Mouse (Mus musculus) forebrain, embryonic 11.5 days (tissue): ENCODE data around the gene Hnrnpm. TPM values are rescaled to one million over a fixed set of nuclear protein-coding genes. Genes with fewer than 3 reads are reported as not detected.

ENCODE experiments used
- ATAC-seq: fragments of 200-750 bp; cut with Nextera tagmentation; replicated peaks from 2 replicates; pipeline ENCODE4 v1.8.0; 2017; ENCODE audit warnings: moderate TSS enrichment; ENCODE audit not compliant: low FRiP score
- DNase-seq: peaks from one replicate; pipeline ENCODE4 v3.0.0-alpha.2; 2017; ENCODE audit warnings: low spot score
- H3K27ac ChIP-seq: fragments of 300-500 bp; sonication (generic); 2 replicates; pipeline ENCODE4 v1.5.1; 2014; ENCODE audit warnings: low read depth, low read length
- H3K27me3 ChIP-seq: fragments of 300-500 bp; sonication (generic); 2 replicates; pipeline ENCODE4 v1.6.1; 2014; ENCODE audit warnings: mild to moderate bottlenecking, low read length, mixed read lengths; ENCODE audit not compliant: control insufficient read depth, insufficient read depth
- H3K36me3 ChIP-seq: fragments of 300-500 bp; sonication (generic); 2 replicates; pipeline ENCODE4 v1.6.1; 2014; ENCODE audit warnings: mild to moderate bottlenecking, low read length, moderate library complexity, mixed read lengths; ENCODE audit not compliant: control insufficient read depth, insufficient read depth
- H3K4me1 ChIP-seq: fragments of 300-500 bp; sonication (generic); replicated peaks from 2 replicates; pipeline ENCODE4 v1.6.1; 2014; ENCODE audit warnings: low read length, mixed read lengths; ENCODE audit not compliant: control insufficient read depth, insufficient read depth
- H3K4me2 ChIP-seq: fragments of 300-500 bp; sonication (generic); 2 replicates; pipeline ENCODE4 v1.6.1; 2014; ENCODE audit warnings: low read depth, mild to moderate bottlenecking, low read length, moderate library complexity, mixed read lengths; ENCODE audit not compliant: severe bottlenecking
- H3K4me3 ChIP-seq: fragments of 300-500 bp; sonication (generic); 2 replicates; pipeline ENCODE4 v1.5.1; 2014; ENCODE audit warnings: low read depth, low read length
- H3K9ac ChIP-seq: fragments of 300-500 bp; sonication (generic); 2 replicates; pipeline ENCODE4 v1.6.1; 2014; ENCODE audit warnings: low read length
- H3K9me3 ChIP-seq: fragments of 300-500 bp; sonication (generic); 2 replicates; pipeline ENCODE4 v1.6.1; 2016; ENCODE audit warnings: low read length, mixed read lengths; ENCODE audit not compliant: control insufficient read depth
- WGBS: fragments of 180-500 bp; shearing (Covaris S2); extraction: QIAGEN DNeasy Blood & Tissue Kit; methylation state at CpG from one replicate; pipeline ENCODE4 v1.1.7; 2014; 5-methylcytosine and 5-hydroxymethylcytosine counted together
- polyA plus RNA-seq: library from polyadenylated mRNA; unstranded; fragments of >200 nt; fragmentation: Nextera tagmentation; extraction: Ambion mirVana; gene quantifications from 2 replicates; pipeline ENCODE4 v1.2.1, GENCODE M21; 2014

The Hnrnpm gene
- polyA plus RNA-seq, 1 experiment from 2014 or later: 590 TPM

- H3K4me2 ChIP-seq: no peak overlapping the region
- H3K9me3 ChIP-seq: no peaks in the 10 kb centered on the region
- no peak overlapping the region for H3K4me3 ChIP-seq
- H3K27ac ChIP-seq: no peak overlapping the region
- no peaks in the 10 kb centered on the region for H3K27me3 ChIP-seq
- no peaks in the 10 kb centered on the region for H3K4me1 ChIP-seq
- WGBS: 95% methylated on average over 8 of the region's 8 CpGs
- H3K9ac ChIP-seq: no peak overlapping the region
- H3K36me3 ChIP-seq: peaks cover 28% of the 10 kb centered on the region; the same call in 1 of the 2 replicates
- DNase-seq: no peak
- no peak for ATAC-seq
Measured at GRCm38 (mm10) chr17:33645073-33645472, 41.6 kb downstream of the Hnrnpm start.

- Histone ChIP-seq H3K4me2 (no peak overlapping the region), H3K4me3 (no peak overlapping the region), H3K4me1 (no peaks in the 10 kb centered on the region), H3K27me3 (no peaks in the 10 kb centered on the region), H3K9ac (no peak overlapping the region), H3K36me3 (peaks cover 20% of the 10 kb centered on the region; the same call in 1 of the 2 replicates), H3K27ac (no peak overlapping the region), H3K9me3 (no peaks in the 10 kb centered on the region)
- DNase-seq (peak; percentile 51), ATAC-seq (no peak)
- WGBS: 95% methylated on average over 4 of the region's 4 CpGs
Measured at GRCm38 (mm10) chr17:33644068-33644467, 42.6 kb downstream of the Hnrnpm start.

GRCm38 (mm10) chr17:33639743-33640142 lies 46.9 kb downstream of the Hnrnpm start:
- ATAC-seq: no peak
- H3K27ac ChIP-seq: no peak overlapping the region
- 73% methylated on average over 6 of the region's 6 CpGs for WGBS
- H3K27me3 ChIP-seq: no peaks in the 10 kb centered on the region
- H3K4me1 ChIP-seq: no peaks in the 10 kb centered on the region
- H3K36me3 ChIP-seq: peaks cover 5% of the 10 kb centered on the region; the same call in 1 of the 2 replicates
- H3K4me3 ChIP-seq: no peak overlapping the region
- no peaks in the 10 kb centered on the region for H3K9me3 ChIP-seq
- no peak overlapping the region for H3K9ac ChIP-seq
- no peak for DNase-seq
- H3K4me2 ChIP-seq: no peak overlapping the region

- no peaks in the 10 kb centered on the region for H3K27me3 ChIP-seq
- no peak for DNase-seq
- no peak within 1 kb of the TSS for H3K4me3 ChIP-seq
- no peak within 1 kb of the TSS for H3K4me2 ChIP-seq
- H3K36me3 ChIP-seq: no peaks in the 10 kb centered on the region
- no peak within 1 kb of the TSS for H3K9ac ChIP-seq
- ATAC-seq: no peak
- 88% methylated on average over 4 of the region's 4 CpGs for WGBS
- no peaks in the 10 kb centered on the region for H3K4me1 ChIP-seq
- no peaks in the 10 kb centered on the region for H3K9me3 ChIP-seq
- H3K27ac ChIP-seq: no peak within 1 kb of the TSS
Measured at GRCm38 (mm10) chr17:33637516-33638276, 49.0 kb downstream of the Hnrnpm start, which contains the start of gene Pram1. Gene Pram1 (plus strand): TSS chr17:33638056.

GRCm38 (mm10) chr17:33637038-33637437 lies 49.6 kb downstream of the Hnrnpm start:
- DNase-seq (no peak), ATAC-seq (no peak)
- Histone ChIP-seq H3K27ac (no peak overlapping the region), H3K4me2 (no peak overlapping the region), H3K9me3 (no peaks in the 10 kb centered on the region), H3K36me3 (no peaks in the 10 kb centered on the region), H3K9ac (no peak overlapping the region), H3K27me3 (no peaks in the 10 kb centered on the region), H3K4me3 (no peak overlapping the region), H3K4me1 (no peaks in the 10 kb centered on the region)
- WGBS: 88% methylated on average over 2 of the region's 2 CpGs

GRCm38 (mm10) chr17:33631796-33632195 lies 54.9 kb downstream of the Hnrnpm start:
- peaks cover 2% of the 10 kb centered on the region; the same call in 1 of the 2 replicates for H3K4me1 ChIP-seq
- 94% methylated on average over 5 of the region's 5 CpGs for WGBS
- no peak overlapping the region for H3K9ac ChIP-seq
- H3K4me3 ChIP-seq: no peak overlapping the region
- H3K27me3 ChIP-seq: no peaks in the 10 kb centered on the region
- no peaks in the 10 kb centered on the region for H3K9me3 ChIP-seq
- ATAC-seq (no peak), DNase-seq (no peak)
- H3K27ac ChIP-seq: no peak overlapping the region
- H3K36me3 ChIP-seq: no peaks in the 10 kb centered on the region
- no peak overlapping the region for H3K4me2 ChIP-seq

- no peak overlapping the region for H3K4me2 ChIP-seq
- ATAC-seq (no peak), DNase-seq (no peak)
- H3K9ac ChIP-seq: no peak overlapping the region
- no peak overlapping the region for H3K27ac ChIP-seq
- H3K9me3 ChIP-seq: no peaks in the 10 kb centered on the region
- H3K27me3 ChIP-seq: no peaks in the 10 kb centered on the region
- H3K4me3 ChIP-seq: no peak overlapping the region
- H3K4me1 ChIP-seq: peaks cover 2% of the 10 kb centered on the region; the same call in 1 of the 2 replicates
- H3K36me3 ChIP-seq: no peaks in the 10 kb centered on the region
- 93% methylated on average over 9 of the region's 9 CpGs for WGBS
Measured at GRCm38 (mm10) chr17:33631236-33631635, 55.4 kb downstream of the Hnrnpm start.

GRCm38 (mm10) chr17:33630171-33630895 lies 56.3 kb downstream of the Hnrnpm start:
- Histone ChIP-seq H3K9me3 (no peaks in the 10 kb centered on the region), H3K9ac (no peak overlapping the region), H3K4me3 (no peak overlapping the region), H3K27me3 (no peaks in the 10 kb centered on the region), H3K4me1 (peaks cover 2% of the 10 kb centered on the region; the same call in 1 of the 2 replicates), H3K4me2 (no peak overlapping the region), H3K36me3 (no peaks in the 10 kb centered on the region), H3K27ac (no peak overlapping the region)
- DNase-seq (no peak), ATAC-seq (no peak)
- 86% methylated on average over 13 of the region's 13 CpGs for WGBS
